Mouse (Mus musculus): ENCODE results near the gene Sox6.

DNA sequence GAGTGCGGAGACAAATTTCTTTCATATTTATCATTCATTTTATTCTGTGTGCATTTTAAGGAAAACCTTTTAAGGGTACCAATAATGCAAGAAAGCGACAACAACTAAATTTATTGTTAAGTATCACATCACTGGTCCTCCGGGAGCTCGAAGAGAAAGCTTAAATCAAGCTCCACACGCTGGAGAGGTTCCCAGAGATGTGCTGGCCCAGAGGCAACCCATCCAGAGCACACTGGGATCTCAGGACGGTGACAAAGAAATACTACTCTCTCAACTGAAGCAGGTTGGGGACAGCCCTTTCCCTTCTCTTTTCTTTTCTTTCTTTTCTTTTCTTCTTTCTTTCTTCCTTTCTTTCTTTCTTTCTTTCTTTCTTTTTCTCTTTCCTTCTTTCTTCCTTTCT, 173.4 kb downstream of the Sox6 start:
- TF ChIP-seq CTCF (IDR thresholded peaks at IDR 0.05; ENCODE audit: low read depth, low read length) = no peak
- TF ChIP-seq POLR2A (IDR thresholded peaks at IDR 0.05; ENCODE audit: borderline replicate concordance, low read depth, low read length) = no peak
